Mouse (Mus musculus) hematopoietic multipotent progenitor cell, adult 10-12 weeks (in vitro differentiated cells): ENCODE results near the gene Polr2e. TPM values are rescaled to one million over a fixed set of nuclear protein-coding genes. Genes with fewer than 3 reads are reported as not detected.

Source experiments
- polyA plus RNA-seq: library from polyadenylated mRNA; stranded (reverse); fragments of >175 nt; gene quantifications from 2 replicates; pipeline ENCODE4 v1.2.3, GENCODE M21; 2012; ENCODE audit warnings: low replicate concordance

Polr2e gene
- 68.4 and 166 TPM in 2 replicates for polyA plus RNA-seq

GRCm38 (mm10) chr10:80039559-80039979 lies at the start of gene Polr2e:
Gene Polr2e, minus strand, starts transcription at chr10:80039795.

GRCm38 (mm10) chr10:80047041-80047565 lies 7.5 kb upstream of the Polr2e start, which contains the start of gene Gpx4:
Gene Gpx4, plus strand, starts transcription at chr10:80047166.

DNA sequence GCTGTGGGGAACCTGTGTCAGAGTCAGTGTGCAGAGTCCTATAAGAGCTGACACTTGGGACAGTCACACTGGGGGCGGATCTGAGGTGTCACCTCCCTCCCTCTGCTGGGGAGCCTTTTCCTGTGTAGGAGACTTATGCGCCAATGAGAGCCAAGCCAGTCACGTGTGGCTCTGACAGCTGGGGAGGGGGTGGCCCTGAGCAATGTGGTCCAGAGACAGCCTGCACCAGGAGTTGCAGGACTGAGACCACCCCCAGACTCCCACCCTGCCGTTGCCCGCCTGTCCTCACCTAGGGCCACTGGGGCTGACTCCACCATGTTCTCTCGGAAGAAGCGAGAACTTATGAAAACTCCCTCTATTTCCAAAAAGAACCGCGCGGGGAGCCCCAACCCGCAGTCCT lies 23.1 kb downstream of the Polr2e start, which contains the start of gene Arhgap45:
Gene Arhgap45 (plus strand): TSS at position 143 of the 400 bp plus-strand sequence.

GRCm38 (mm10) chr10:79996272-79997033 lies 43.1 kb downstream of the Polr2e start, which contains the start of gene Abca7:
Gene Abca7, plus strand, starts transcription at chr10:79996494.

GRCm38 (mm10) chr10:79988506-79989271 lies 50.9 kb downstream of the Polr2e start, which contains the start of gene Cnn2:
Gene Cnn2, plus strand, starts transcription at chr10:79988584.

Other genes starting within 250 kb of the Polr2e start
- gene Prss57, start 248.8 kb downstream of the Polr2e start, polyA plus RNA-seq, result 0.31 and 0.33 TPM in 2 replicates
- gene Palm, start 246.2 kb downstream of the Polr2e start, polyA plus RNA-seq, result 23.6 and 106 TPM in 2 replicates
- gene Misp, start 218.8 kb downstream of the Polr2e start, polyA plus RNA-seq, result 0.25 and 0.27 TPM in 2 replicates
- gene Ptbp1, start 185.4 kb downstream of the Polr2e start, polyA plus RNA-seq, result 339 and 505 TPM in 2 replicates
- gene Prtn3, start 165.3 kb downstream of the Polr2e start, polyA plus RNA-seq, result 14.3 and 43.0 TPM in 2 replicates
- 0.57 and 2.3 TPM in 2 replicates for gene Plppr3, start 165.2 kb downstream of the Polr2e start, polyA plus RNA-seq
- gene Elane, start 153.5 kb downstream of the Polr2e start, polyA plus RNA-seq, result 11.5 and 13.6 TPM in 2 replicates
- gene Cfd, start 148.9 kb downstream of the Polr2e start, polyA plus RNA-seq, result not detected in 2 replicates
- gene Med16, start 130.9 kb downstream of the Polr2e start, polyA plus RNA-seq, result 45.3 and 64.9 TPM in 2 replicates
- gene Gm26602, start 128.9 kb downstream of the Polr2e start, polyA plus RNA-seq, result 0.88 TPM in 1 of 2 replicates, not detected in the other
- 1.2 and 3.0 TPM in 2 replicates for gene Kiss1r, start 122.8 kb downstream of the Polr2e start, polyA plus RNA-seq
- 194 and 217 TPM in 2 replicates for gene R3hdm4, start 118.6 kb downstream of the Polr2e start, polyA plus RNA-seq
- gene Arid3a, start 112.8 kb downstream of the Polr2e start, polyA plus RNA-seq, result 90.3 and 327 TPM in 2 replicates
- gene Wdr18, start 79.6 kb downstream of the Polr2e start, polyA plus RNA-seq, result 29.7 and 32.3 TPM in 2 replicates
- 0.17 and 0.43 TPM in 2 replicates for gene Grin3b, start 69.1 kb downstream of the Polr2e start, polyA plus RNA-seq
- 311 and 927 TPM in 2 replicates for gene Tmem259, start 55.5 kb downstream of the Polr2e start, polyA plus RNA-seq
- gene Cnn2, start 51.2 kb downstream of the Polr2e start, polyA plus RNA-seq, result 876 and 1,258 TPM in 2 replicates
- 42.0 and 76.1 TPM in 2 replicates for gene Abca7, start 43.3 kb downstream of the Polr2e start, polyA plus RNA-seq
- 660 and 1,623 TPM in 2 replicates for gene Arhgap45, start 23.1 kb downstream of the Polr2e start, polyA plus RNA-seq
- 298 and 797 TPM in 2 replicates for gene Gpx4, start 7.4 kb upstream of the Polr2e start, polyA plus RNA-seq
- 99.1 and 152 TPM in 2 replicates for gene Sbno2, start 65.8 kb upstream of the Polr2e start, polyA plus RNA-seq
- 99.1 and 132 TPM in 2 replicates for gene Stk11, start 76.0 kb upstream of the Polr2e start, polyA plus RNA-seq
- gene Atp5d, start 98.8 kb upstream of the Polr2e start, polyA plus RNA-seq, result 650 and 864 TPM in 2 replicates
- gene Cbarp, start 101.0 kb upstream of the Polr2e start, polyA plus RNA-seq, result 25.3 and 46.2 TPM in 2 replicates
- gene Midn, start 108.5 kb upstream of the Polr2e start, polyA plus RNA-seq, result 365 and 523 TPM in 2 replicates
- gene Cirbp, start 126.2 kb upstream of the Polr2e start, polyA plus RNA-seq, result 157 and 188 TPM in 2 replicates
- 6.8 and 15.3 TPM in 2 replicates for gene 1600002K03Rik, start 133.1 kb upstream of the Polr2e start, polyA plus RNA-seq
- gene Efna2, start 139.7 kb upstream of the Polr2e start, polyA plus RNA-seq, result 1.4 and 2.8 TPM in 2 replicates
- gene Mum1, start 186.6 kb upstream of the Polr2e start, polyA plus RNA-seq, result 36.6 and 116 TPM in 2 replicates
- gene Ndufs7, start 209.3 kb upstream of the Polr2e start, polyA plus RNA-seq, result 141 and 175 TPM in 2 replicates
- gene Gamt, start 221.2 kb upstream of the Polr2e start, polyA plus RNA-seq, result 1.6 and 3.6 TPM in 2 replicates
- gene Dazap1, start 221.7 kb upstream of the Polr2e start, polyA plus RNA-seq, result 294 and 420 TPM in 2 replicates